Mouse (Mus musculus): ENCODE measurements around the gene Nthl1.

DNA sequence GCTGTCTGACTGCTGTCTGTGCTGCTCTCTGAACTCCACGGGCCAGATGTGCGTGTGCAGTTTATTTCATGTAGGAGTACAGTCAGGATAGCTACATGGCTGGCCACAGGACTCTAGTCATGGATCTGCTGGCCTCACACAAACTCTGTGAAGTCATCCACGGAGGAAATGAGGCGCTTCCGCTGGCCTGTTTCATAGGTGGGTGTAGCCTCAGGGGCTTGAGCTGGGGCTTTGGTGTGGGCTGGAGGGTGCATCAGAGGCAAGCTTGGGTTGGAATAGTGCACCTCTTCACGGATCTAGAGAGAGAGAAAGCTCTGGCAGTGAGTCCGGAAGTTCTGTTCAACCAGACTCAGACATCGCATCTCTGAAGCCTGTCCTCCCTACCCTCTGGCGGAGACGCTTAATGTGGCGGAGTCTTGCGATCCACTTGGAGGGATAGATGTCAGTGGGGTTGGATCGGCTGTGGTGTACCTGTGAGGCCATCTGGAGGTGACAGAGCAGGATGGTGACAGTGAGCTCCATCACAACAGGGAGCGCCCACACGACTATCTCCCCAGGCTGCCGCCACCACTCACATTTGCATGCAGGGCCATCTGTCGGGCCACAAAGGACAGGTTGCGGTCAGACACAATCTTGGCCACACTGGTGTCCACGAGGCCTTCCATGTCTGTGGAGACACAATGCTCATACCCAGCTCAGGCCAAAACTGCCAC is 35.9 kb upstream of the Nthl1 start:
- TF ChIP-seq CTCF (IDR thresholded peaks at IDR 0.05; ENCODE audit: control insufficient read depth, insufficient read depth, insufficient replicate concordance, low read depth, low read length), result no peak
- no peak for TF ChIP-seq POLR2A (IDR thresholded peaks at IDR 0.05; ENCODE audit: control insufficient read depth, low read depth, low read length)
